Mouse (Mus musculus) layer of hippocampus, adult 11-12 months (tissue): ENCODE measurements at regions not wholly inside any gene's neighbourhood (a gene's known extent, or its start where the extent isn't known, plus 50 kb on each side); places are given as distances from the start of the nearest gene placed in this dataset.

Experiments
- DNase-seq: peaks from one replicate; pipeline ENCODE4 v3.0.0; 2022; ENCODE audit warnings: low spot score

DNA sequence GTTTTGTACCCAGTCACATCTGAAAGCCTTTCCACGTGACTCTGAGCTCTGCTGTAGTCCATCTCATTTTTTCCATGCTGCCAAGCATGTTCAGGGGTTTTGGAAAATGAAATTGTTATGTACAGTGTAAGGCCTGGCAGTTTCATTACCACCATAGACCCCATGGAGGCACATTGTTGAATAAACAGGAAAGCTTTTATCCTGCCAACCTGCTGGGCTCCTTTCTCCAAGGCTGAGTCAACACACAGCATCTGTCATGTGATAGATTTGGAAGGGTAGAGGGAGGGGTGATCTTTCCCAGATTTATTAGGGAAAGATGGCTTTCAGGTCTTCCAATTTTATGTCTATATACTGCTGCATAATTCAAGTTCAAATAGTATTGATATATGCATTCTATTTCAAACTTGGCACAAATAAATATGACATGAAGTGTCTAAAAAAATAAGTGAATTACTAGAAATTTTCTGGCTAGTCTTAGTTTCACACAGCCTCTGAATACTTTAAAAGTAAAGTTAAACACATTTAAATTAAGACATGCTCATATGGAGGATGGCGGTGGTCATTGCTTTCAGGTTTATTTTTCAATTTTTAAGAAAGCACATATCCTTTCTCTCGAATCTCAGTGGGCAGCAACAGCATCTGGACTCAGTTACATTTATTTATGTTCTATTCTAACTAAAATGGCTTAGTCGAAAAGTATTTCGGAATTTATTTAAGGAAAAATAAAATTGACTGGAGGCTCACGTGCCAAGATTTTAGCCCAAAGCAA is 942.1 kb upstream of the Flrt2 start:
- no peak for DNase-seq

- no peak for DNase-seq
These were observed 936.3 kb upstream of the Flrt2 start for GRCm38 (mm10) chr12:94755754-94756153.

- no peak for DNase-seq
These were observed 896.0 kb upstream of the Flrt2 start for GRCm38 (mm10) chr12:94795913-94796615.

DNA sequence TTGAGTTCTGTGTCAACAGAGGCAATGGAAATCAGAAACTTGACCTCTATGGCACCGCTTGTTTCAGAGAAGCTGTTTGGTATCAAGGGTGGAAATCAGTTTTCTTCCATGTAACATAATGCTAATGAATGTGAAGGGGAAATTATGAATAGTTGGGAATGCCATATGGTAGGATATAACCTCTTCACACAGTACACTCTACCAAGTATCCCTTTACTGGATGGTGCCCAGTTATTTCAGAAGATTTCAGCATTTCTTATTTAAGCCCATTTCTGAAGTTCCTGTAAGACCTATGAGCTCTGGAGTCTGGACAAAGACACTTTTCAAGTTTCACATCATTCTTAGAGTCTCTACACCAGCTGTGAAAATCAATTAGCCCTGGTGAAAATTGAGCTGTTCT is 887.3 kb upstream of the Flrt2 start:
- DNase-seq, result no peak

GRCm38 (mm10) chr12:94831400-94831799 is 860.6 kb upstream of the Flrt2 start:
- no peak for DNase-seq

DNA sequence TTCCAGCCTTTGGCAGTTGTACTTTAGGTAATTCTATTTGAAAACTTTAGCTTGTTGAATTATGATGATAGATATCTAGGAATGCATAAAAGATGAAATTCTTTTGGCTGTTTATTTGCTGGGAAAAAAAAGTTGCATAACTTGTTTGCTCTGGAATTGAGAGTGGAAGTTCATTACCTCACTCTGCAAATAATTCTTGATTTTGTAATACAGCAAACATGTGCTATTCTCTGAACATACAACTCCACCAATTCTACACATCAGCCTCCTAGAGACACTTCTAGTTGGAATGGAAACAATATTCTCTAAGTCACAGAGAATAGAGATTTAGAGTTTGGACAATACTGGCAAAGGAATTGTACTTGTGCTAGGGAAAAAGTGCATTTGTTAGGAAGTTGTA is 829.3 kb upstream of the Flrt2 start:
- DNase-seq, result no peak

DNA sequence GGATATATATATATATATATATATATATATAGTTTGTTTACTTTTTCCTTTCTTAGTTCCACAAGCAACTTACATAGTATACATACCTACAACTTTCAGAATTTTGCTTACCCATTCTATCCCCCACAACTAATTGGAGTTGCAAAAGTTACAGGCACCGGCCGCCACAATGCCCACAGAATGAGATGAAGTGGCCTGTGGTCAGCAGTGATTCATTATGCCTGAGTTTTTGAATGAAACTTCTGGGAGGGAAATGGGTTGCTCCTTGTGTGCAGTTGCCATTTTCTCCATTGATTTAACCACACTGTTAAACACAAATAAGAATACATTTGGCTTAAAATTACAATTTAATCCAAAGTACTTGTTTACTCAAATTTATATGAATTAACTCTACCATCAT is 781.2 kb upstream of the Flrt2 start:
- no peak for DNase-seq

GRCm38 (mm10) chr12:94943067-94943466 is 749.0 kb upstream of the Flrt2 start:
- no peak for DNase-seq
